Mouse (Mus musculus) ES-Bruce4 (cell line): ENCODE data around the gene Nhsl1. TPM values are rescaled to one million over a fixed set of nuclear protein-coding genes. Genes with fewer than 3 reads are reported as not detected.

Experiments
- H3K27ac ChIP-seq: 2 replicates; pipeline ENCODE4 v1.5.1; 2012; ENCODE audit warnings: low read length, inconsistent platforms; ENCODE audit not compliant: insufficient read depth
- H3K27me3 ChIP-seq: 2 replicates; pipeline ENCODE4 v1.6.1; 2012; ENCODE audit warnings: mild to moderate bottlenecking, low read length, inconsistent platforms; ENCODE audit not compliant: control insufficient read depth, poor library complexity, insufficient read depth, severe bottlenecking
- H3K36me3 ChIP-seq: 2 replicates; pipeline ENCODE4 v1.6.1; 2012; ENCODE audit warnings: inconsistent platforms, mild to moderate bottlenecking, low read length, moderate library complexity; ENCODE audit not compliant: control insufficient read depth, poor library complexity, insufficient read depth, severe bottlenecking
- H3K4me1 ChIP-seq: one replicate; pipeline ENCODE4 v1.8.1; 2011; ENCODE audit warnings: low read length; ENCODE audit not compliant: control insufficient read depth, insufficient read depth
- H3K4me3 ChIP-seq: 2 replicates; pipeline ENCODE4 v1.5.1; 2011; ENCODE audit warnings: low read depth, mild to moderate bottlenecking, low read length
- H3K9ac ChIP-seq: 2 replicates; pipeline ENCODE4 v1.6.1; 2012; ENCODE audit warnings: low read depth, mild to moderate bottlenecking, inconsistent platforms; ENCODE audit not compliant: poor library complexity, severe bottlenecking
- H3K9me3 ChIP-seq: replicated peaks from 2 replicates; pipeline ENCODE4 v1.6.1; 2012; ENCODE audit warnings: mild to moderate bottlenecking, low read length, inconsistent platforms; ENCODE audit not compliant: control insufficient read depth, poor library complexity, insufficient read depth, severe bottlenecking
- CTCF ChIP-seq: IDR thresholded peaks from one replicate; pipeline ENCODE4 v1.8.1; 2011; ENCODE audit warnings: low read depth, low read length
- EP300 ChIP-seq: IDR thresholded peaks from 2 replicates; pipeline ENCODE4 v1.6.1; 2011; ENCODE audit warnings: low read depth, low read length; ENCODE audit not compliant: insufficient read depth
- POLR2A ChIP-seq: IDR thresholded peaks from one replicate; pipeline ENCODE4 v1.8.1; 2011; ENCODE audit warnings: low read length; ENCODE audit not compliant: insufficient read depth
- polyA plus RNA-seq: library from polyadenylated mRNA; stranded (reverse); fragments of >200 nt; gene quantifications from 2 replicates; pipeline ENCODE4 v1.2.4, GENCODE M21; 2011; ENCODE audit warnings: low read depth; ENCODE audit not compliant: missing spikeins, insufficient read depth, insufficient read length

Gene Nhsl1
- polyA plus RNA-seq, 1 experiment = 26.9 TPM

- Histone ChIP-seq H3K9ac (no peak overlapping the region), H3K4me3 (no peak overlapping the region), H3K27me3 (no peaks in the 10 kb centered on the region), H3K9me3 (no peaks in the 10 kb centered on the region), H3K4me1 (peaks cover 3% of the 10 kb centered on the region), H3K27ac (no peak overlapping the region), H3K36me3 (no peaks in the 10 kb centered on the region)
- no peak for TF ChIP-seq EP300
- no peak for TF ChIP-seq CTCF
- TF ChIP-seq POLR2A = no peak
Measured at GRCm38 (mm10) chr10:18493010-18493894, 174.5 kb downstream of the Nhsl1 start.

GRCm38 (mm10) chr10:18494249-18494648 lies 175.5 kb downstream of the Nhsl1 start:
- Histone ChIP-seq H3K27ac (no peak overlapping the region), H3K9ac (no peak overlapping the region), H3K36me3 (no peaks in the 10 kb centered on the region), H3K27me3 (no peaks in the 10 kb centered on the region), H3K9me3 (no peaks in the 10 kb centered on the region), H3K4me1 (peaks cover 3% of the 10 kb centered on the region), H3K4me3 (no peak overlapping the region)
- TF ChIP-seq POLR2A (no peak), CTCF (no peak), EP300 (no peak)

- H3K36me3 ChIP-seq = no peaks in the 10 kb centered on the region
- TF ChIP-seq CTCF (no peak), POLR2A (no peak), EP300 (no peak)
- no peak overlapping the region for H3K4me3 ChIP-seq
- H3K9me3 ChIP-seq = no peaks in the 10 kb centered on the region
- no peaks in the 10 kb centered on the region for H3K27me3 ChIP-seq
- H3K9ac ChIP-seq = no peak overlapping the region
- peaks cover 3% of the 10 kb centered on the region for H3K4me1 ChIP-seq
- no peak overlapping the region for H3K27ac ChIP-seq
Measured at GRCm38 (mm10) chr10:18497066-18497465, 178.3 kb downstream of the Nhsl1 start.

- TF ChIP-seq CTCF = no peak
- no peak for TF ChIP-seq EP300
- TF ChIP-seq POLR2A = no peak
- H3K36me3 ChIP-seq = no peaks in the 10 kb centered on the region
- peaks cover 4% of the 10 kb centered on the region for H3K4me1 ChIP-seq
- H3K9me3 ChIP-seq = no peaks in the 10 kb centered on the region
- no peak overlapping the region for H3K27ac ChIP-seq
- no peaks in the 10 kb centered on the region for H3K27me3 ChIP-seq
- H3K4me3 ChIP-seq = no peak overlapping the region
- no peak overlapping the region for H3K9ac ChIP-seq
Measured at GRCm38 (mm10) chr10:18501997-18502396, 183.2 kb downstream of the Nhsl1 start.

GRCm38 (mm10) chr10:18505690-18506089 lies 186.9 kb downstream of the Nhsl1 start:
- H3K36me3 ChIP-seq = no peaks in the 10 kb centered on the region
- H3K9me3 ChIP-seq = no peaks in the 10 kb centered on the region
- no peak overlapping the region for H3K4me3 ChIP-seq
- TF ChIP-seq CTCF = no peak
- TF ChIP-seq EP300 = 0 out of 2 replicates have a peak, but pooled peaks have one; percentile 7
- H3K27ac ChIP-seq = no peak overlapping the region
- no peaks in the 10 kb centered on the region for H3K27me3 ChIP-seq
- no peak overlapping the region for H3K9ac ChIP-seq
- peaks cover 2% of the 10 kb centered on the region for H3K4me1 ChIP-seq

- Histone ChIP-seq H3K9ac (no peak overlapping the region), H3K9me3 (no peaks in the 10 kb centered on the region), H3K27ac (0 out of 2 replicates have a peak overlapping the region, but pooled peaks have one; percentile 24), H3K4me1 (peaks cover 2% of the 10 kb centered on the region), H3K4me3 (no peak overlapping the region), H3K36me3 (no peaks in the 10 kb centered on the region), H3K27me3 (no peaks in the 10 kb centered on the region)
- 0 out of 2 replicates have a peak, but pooled peaks have one; percentile 14 for TF ChIP-seq EP300
- TF ChIP-seq CTCF = no peak
- no peak for TF ChIP-seq POLR2A
Measured at GRCm38 (mm10) chr10:18506501-18506946, 187.7 kb downstream of the Nhsl1 start.
